Mouse (Mus musculus): Measurements from ENCODE around the gene Mknk2.

GRCm38 (mm10) chr10:80656863-80657623 lies 20.9 kb downstream of the Mknk2 start, which contains the start of gene Btbd2:
- no peak for TF ChIP-seq CTCF (IDR thresholded peaks at IDR 0.05)
- no peak for TF ChIP-seq EP300 (IDR thresholded peaks at IDR 0.05)

Data from lung, postnatal 0 days (tissue).